Mouse (Mus musculus) naive thymus-derived CD4-positive, alpha-beta T cell, adult 2 months (primary cell): Measurements from ENCODE around the gene Rpl26.
"Not testable (repeated sequence)": the region's sequence is repeated elsewhere in the genome, so short reads cannot be mapped to it uniquely, and the experiment has no call there.

Source experiments
- DNase-seq: peaks from one replicate; pipeline ENCODE4 v3.0.0-alpha.2; 2011; ENCODE audit warnings: low read depth

The Rpl26 gene

GRCm38 (mm10) chr11:68914566-68914965 is 13.2 kb downstream of the Rpl26 start:
- DNase-seq = no peak

DNA sequence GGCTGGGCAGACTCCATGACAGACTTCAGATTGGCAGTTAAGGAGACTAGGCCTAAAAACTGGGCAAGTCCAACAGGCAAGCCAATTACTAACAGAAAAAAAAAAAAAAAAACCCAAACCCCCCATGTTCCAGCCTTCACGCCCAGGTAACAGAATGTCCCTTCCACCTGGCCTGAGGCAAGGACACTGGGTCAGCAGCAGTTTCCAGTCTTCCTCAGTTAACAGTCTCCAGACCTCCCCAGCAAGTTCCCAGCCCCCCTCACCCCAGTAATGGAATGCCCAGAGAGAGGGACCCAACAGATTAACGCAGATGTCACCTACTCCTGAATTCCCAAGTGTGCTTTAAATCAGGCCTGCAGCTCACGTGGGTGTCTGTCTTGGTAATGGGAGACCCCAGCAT is 21.8 kb downstream of the Rpl26 start:
- DNase-seq = no peak

DNA sequence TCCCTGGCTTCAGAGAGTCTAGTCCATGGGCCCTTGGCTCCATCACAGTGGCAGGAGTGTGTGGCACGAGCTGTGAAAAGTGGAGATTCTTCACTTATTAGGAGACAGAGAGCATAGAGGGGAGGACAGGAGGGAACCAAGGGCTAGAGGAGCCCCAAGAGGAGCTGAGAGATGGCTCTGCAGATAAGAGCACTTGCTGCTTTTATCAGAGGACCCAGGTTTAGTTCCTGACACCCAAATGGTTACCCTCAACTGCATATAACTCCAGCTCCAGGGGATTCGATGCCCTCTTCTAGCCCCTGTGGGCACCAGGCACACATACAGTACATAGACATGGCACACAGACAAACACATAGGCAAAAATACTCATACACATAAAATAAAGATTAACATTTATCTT is 23.4 kb downstream of the Rpl26 start:
- no peak for DNase-seq

GRCm38 (mm10) chr11:68926981-68927380 is 25.6 kb downstream of the Rpl26 start, which contains the start of gene Odf4:
Odf4 (minus strand) TSS chr11:68927081.
- no peak for DNase-seq

GRCm38 (mm10) chr11:68929947-68930346 is 28.6 kb downstream of the Rpl26 start:
- no peak for DNase-seq

DNA sequence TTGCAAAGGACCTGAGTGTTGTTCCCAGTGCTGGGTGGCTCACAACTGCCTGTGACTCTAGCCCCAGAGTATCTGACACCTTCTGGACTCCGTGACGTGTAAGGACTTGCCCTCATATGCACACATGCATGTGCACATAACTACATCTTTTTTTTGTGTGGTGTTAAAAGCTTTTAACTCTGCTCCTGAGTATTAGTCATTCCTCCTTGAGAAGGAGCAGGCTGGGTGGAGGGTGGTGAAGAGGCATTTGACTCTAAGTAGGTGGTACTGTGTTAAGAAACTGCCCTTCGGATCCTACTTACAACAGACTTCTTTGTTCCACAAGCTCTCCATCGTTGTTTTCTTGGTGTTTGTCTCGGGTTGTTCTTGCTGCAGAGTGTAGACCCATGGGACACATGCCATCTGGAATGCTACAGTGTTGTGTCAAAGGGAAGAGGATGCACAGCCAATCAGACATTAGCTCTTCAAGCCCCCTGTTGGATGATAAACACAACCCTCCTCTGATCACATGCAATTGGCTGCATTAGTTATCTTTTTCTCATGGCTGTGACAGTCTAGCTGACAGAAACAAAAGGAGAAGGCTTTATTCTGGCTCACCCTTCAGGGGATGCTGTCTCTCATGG is 32.6 kb downstream of the Rpl26 start:
- no peak for DNase-seq

DNA sequence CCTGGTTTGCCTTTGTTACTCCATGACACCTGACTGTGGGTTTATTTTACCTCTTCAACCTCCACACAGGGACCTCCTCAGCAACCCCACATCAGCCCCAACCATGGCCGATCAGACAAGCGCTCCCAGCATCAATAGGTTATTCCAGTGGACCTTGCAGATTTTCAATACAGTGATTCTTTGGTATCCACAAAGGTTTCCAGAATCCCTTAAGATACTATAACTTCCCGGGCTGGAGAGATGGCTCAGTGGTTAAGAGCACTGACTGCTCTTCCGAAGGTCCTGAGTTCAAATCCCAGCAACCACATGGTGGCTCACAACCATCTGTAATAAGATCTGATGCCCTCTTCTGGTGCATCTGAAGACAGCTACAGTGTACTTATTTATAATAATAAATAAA is 35.6 kb downstream of the Rpl26 start:
- not testable (repeated sequence) for DNase-seq

- peak; percentile 88 for DNase-seq
These were observed 38.3 kb downstream of the Rpl26 start for GRCm38 (mm10) chr11:68939451-68940304.

DNA sequence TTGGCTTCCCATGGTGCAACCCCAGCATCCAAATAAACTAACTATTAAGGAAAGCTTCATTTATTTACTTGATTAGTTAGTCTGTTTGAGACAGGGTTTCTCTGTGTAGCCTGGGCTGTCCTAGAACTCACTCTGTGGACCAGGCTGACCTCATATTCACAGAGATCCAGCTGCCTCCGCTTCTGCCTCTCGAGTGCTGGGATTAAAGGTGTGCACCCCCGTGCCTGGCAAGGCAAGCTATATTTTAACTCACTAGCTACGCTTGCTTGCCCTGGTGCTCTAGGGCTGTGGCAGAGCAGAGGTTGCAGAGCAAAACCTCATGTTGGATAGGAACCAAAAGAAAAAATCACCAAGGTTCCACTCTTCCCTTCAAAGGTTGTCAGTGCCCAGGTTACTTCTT is 39.1 kb downstream of the Rpl26 start:
- DNase-seq = no peak

GRCm38 (mm10) chr11:68942731-68943130 is 41.3 kb downstream of the Rpl26 start:
- DNase-seq = no peak

DNA sequence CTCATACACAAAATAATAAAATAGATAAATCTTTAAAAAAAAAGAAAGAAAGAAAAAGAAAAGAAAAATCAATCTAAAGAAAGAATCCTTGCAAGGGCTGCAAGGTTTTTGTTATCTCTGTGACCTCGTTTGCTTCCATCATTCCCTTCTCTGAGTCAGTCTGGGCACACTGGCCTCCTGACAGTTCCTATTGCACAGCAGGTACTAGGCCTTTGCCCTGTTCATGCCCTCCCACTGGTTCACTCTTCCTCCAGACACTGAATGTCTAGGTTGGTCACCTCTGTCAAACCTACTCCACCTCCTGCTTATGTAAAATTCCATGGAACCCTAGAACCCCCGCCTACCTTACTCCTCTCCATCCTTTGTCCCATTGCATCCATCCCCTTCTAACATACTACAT is 43.9 kb downstream of the Rpl26 start:
- no peak for DNase-seq

GRCm38 (mm10) chr11:68946001-68946400 is 44.6 kb downstream of the Rpl26 start:
- no peak for DNase-seq

- DNase-seq = no peak
These were observed 45.5 kb downstream of the Rpl26 start for GRCm38 (mm10) chr11:68946806-68947440.

DNA sequence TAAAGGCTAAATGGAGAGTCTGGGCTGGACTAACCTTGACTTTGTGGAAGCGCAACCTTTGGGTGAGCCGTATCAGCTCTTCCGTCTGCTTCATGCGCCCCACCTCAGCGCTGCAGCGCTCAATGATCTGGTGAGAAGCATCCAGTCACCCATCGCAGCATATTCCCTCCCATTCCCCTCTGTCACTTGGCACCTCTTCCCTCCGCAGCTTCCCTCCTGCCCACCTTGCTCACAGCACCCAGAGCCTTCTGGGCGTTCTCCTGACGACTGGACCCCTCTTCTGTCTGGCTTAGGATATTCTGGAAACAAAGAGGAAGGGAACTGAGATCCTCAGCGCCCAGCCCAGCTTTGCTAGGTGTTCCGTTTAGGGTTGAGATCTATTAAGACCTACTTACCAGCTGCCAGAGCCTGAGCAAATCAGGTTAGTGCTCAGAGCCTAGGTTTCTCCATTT is 46.2 kb downstream of the Rpl26 start:
- DNase-seq = no peak

GRCm38 (mm10) chr11:68953903-68954302 is 52.5 kb downstream of the Rpl26 start:
- DNase-seq = no peak

- DNase-seq = no peak
These were observed 53.0 kb downstream of the Rpl26 start for GRCm38 (mm10) chr11:68954408-68954807.

DNA sequence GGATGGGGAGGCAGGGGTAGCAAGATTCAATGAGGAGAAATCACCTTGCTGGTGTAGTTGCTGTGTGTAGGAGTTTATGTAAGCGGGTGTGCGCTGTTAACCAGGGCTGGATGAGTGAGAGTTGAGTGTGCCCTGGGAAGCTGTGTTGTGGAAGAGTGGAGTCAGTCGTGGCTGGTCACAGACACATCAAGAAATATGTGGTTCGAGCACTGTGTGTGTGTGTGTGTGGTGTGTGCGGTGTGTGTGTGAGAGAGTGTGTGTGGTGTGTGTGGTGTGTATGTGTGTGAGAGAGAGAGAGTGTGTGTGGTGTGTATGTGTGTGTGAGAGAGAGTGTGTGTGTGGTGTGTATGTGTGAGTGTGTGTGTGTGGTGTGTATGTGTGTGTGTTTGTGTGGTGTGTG is 54.1 kb downstream of the Rpl26 start:
- no peak for DNase-seq

DNA sequence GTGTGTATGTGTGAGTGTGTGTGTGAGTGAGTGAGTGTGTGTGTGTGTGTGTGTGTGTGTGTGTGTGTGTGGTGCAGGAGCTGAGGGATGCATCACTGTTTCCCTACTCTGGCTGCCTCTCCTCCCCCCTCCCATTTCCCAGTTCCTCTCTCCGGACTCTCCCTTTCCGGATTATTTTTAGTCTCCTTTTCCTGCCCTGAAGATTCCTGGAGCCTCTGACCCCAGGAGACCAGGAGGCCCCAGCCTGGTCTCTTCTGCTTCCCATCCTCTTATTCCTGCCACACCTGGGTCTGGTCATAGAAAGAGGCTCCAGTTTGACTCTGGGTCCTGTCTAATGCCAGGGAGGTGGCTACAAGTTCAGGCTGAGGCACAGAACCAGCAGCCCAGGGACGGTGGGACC is 54.7 kb downstream of the Rpl26 start:
- no peak for DNase-seq
